Mouse (Mus musculus) lung, embryonic 16.5 days (tissue): ENCODE measurements around the gene Gm10073. TPM values are rescaled to one million over a fixed set of nuclear protein-coding genes. Genes with fewer than 3 reads are reported as not detected.

ENCODE experiments used
- ATAC-seq: fragments of 200-750 bp; cut with Nextera tagmentation; 2 replicates; pipeline ENCODE4 v1.8.0; 2017; ENCODE audit warnings: low read depth, mild to moderate bottlenecking, moderate library complexity
- H3K27ac ChIP-seq: fragments of 300-500 bp; sonication (generic); 2 replicates; pipeline ENCODE4 v1.5.1; 2014; ENCODE audit warnings: mild to moderate bottlenecking, control low read depth, low read length
- H3K27me3 ChIP-seq: fragments of 300-500 bp; sonication (generic); 2 replicates; pipeline ENCODE4 v1.6.1; 2014; ENCODE audit warnings: low read depth, low read length, mixed read lengths; ENCODE audit not compliant: control insufficient read depth, insufficient read depth
- H3K36me3 ChIP-seq: fragments of 300-500 bp; sonication (generic); 2 replicates; pipeline ENCODE4 v1.6.1; 2014; ENCODE audit warnings: low read length; ENCODE audit not compliant: control insufficient read depth, insufficient read depth
- H3K4me1 ChIP-seq: fragments of 300-500 bp; sonication (generic); replicated peaks from 2 replicates; pipeline ENCODE4 v1.6.1; 2014; ENCODE audit warnings: low read length, mixed read lengths; ENCODE audit not compliant: control insufficient read depth, insufficient read depth
- H3K4me2 ChIP-seq: fragments of 300-500 bp; sonication (generic); 2 replicates; pipeline ENCODE4 v1.6.1; 2014; ENCODE audit warnings: low read depth, low read length, control low read depth
- H3K4me3 ChIP-seq: fragments of 300-500 bp; sonication (generic); 2 replicates; pipeline ENCODE4 v1.5.1; 2014; ENCODE audit warnings: mild to moderate bottlenecking, low read length, control low read depth
- H3K9ac ChIP-seq: fragments of 300-500 bp; sonication (generic); 2 replicates; pipeline ENCODE4 v1.6.1; 2014; ENCODE audit warnings: low read length, control low read depth
- H3K9me3 ChIP-seq: fragments of 300-500 bp; sonication (generic); 2 replicates; pipeline ENCODE4 v1.6.1; 2016; ENCODE audit warnings: low read length; ENCODE audit not compliant: control insufficient read depth
- WGBS: fragments of 180-500 bp; shearing (Covaris S2); extraction: QIAGEN DNeasy Blood & Tissue Kit; methylation state at CpG from one replicate; pipeline ENCODE4 v1.1.7; 2014; 5-methylcytosine and 5-hydroxymethylcytosine counted together
- polyA plus RNA-seq: library from polyadenylated mRNA; unstranded; fragments of >200 nt; fragmentation: Nextera tagmentation; extraction: Ambion mirVana; gene quantifications from 2 replicates; pipeline ENCODE4 v1.2.1, GENCODE M21; 2015

Gene Gm10073
- polyA plus RNA-seq, 1 experiment from 2014 or later, result 10.5 TPM

GRCm38 (mm10) chr8:106545149-106545548, 28.1 kb downstream of the Gm10073 start:
- WGBS, result 75% methylated on average over 2 of the region's 2 CpGs
- Histone ChIP-seq H3K9me3 (no peaks in the 10 kb centered on the region), H3K36me3 (no peaks in the 10 kb centered on the region; the same call in 1 of the 2 replicates), H3K9ac (no peak overlapping the region), H3K4me3 (no peak overlapping the region), H3K4me2 (no peak overlapping the region), H3K27ac (no peak overlapping the region), H3K4me1 (no peaks in the 10 kb centered on the region), H3K27me3 (no peaks in the 10 kb centered on the region)
- no peak for ATAC-seq

- no peaks in the 10 kb centered on the region; the same call in 1 of the 2 replicates for H3K36me3 ChIP-seq
Measured at GRCm38 (mm10) chr8:106543043-106543442, 30.2 kb downstream of the Gm10073 start.

GRCm38 (mm10) chr8:106541002-106541401, 32.3 kb downstream of the Gm10073 start:
- no peaks in the 10 kb centered on the region for H3K4me1 ChIP-seq
- ATAC-seq, result no peak
- H3K36me3 ChIP-seq, result no peaks in the 10 kb centered on the region; the same call in 1 of the 2 replicates
- WGBS, result 66% methylated on average over 11 of the region's 11 CpGs
- no peaks in the 10 kb centered on the region for H3K9me3 ChIP-seq
- no peak overlapping the region for H3K27ac ChIP-seq
- H3K27me3 ChIP-seq, result no peaks in the 10 kb centered on the region
- H3K4me3 ChIP-seq, result no peak overlapping the region
- no peak overlapping the region for H3K4me2 ChIP-seq
- H3K9ac ChIP-seq, result no peak overlapping the region

More at GRCm38 (mm10) chr8:106543043-106543442, 30.2 kb downstream of the Gm10073 start:
- Histone ChIP-seq H3K9ac (no peak overlapping the region), H3K4me1 (no peaks in the 10 kb centered on the region), H3K27ac (no peak overlapping the region), H3K4me3 (no peak overlapping the region), H3K9me3 (no peaks in the 10 kb centered on the region), H3K4me2 (no peak overlapping the region), H3K27me3 (no peaks in the 10 kb centered on the region)
- WGBS, result 76% methylated on average over 8 of the region's 8 CpGs
- ATAC-seq, result no peak

- WGBS, result 60% methylated on average over 5 of the region's 5 CpGs
- Histone ChIP-seq H3K4me3 (no peak overlapping the region), H3K36me3 (no peaks in the 10 kb centered on the region; the same call in 1 of the 2 replicates), H3K9me3 (no peaks in the 10 kb centered on the region), H3K27me3 (no peaks in the 10 kb centered on the region), H3K4me2 (no peak overlapping the region), H3K4me1 (no peaks in the 10 kb centered on the region), H3K9ac (no peak overlapping the region), H3K27ac (no peak overlapping the region)
- ATAC-seq, result no peak
Measured at GRCm38 (mm10) chr8:106539193-106539592, 34.1 kb downstream of the Gm10073 start.

- H3K9ac ChIP-seq, result no peak overlapping the region
- ATAC-seq, result 0 out of 2 replicates have a peak, but pooled peaks have one; percentile 5
- 73% methylated on average over 4 of the region's 4 CpGs for WGBS
- H3K4me2 ChIP-seq, result no peak overlapping the region
- H3K4me3 ChIP-seq, result no peak overlapping the region
- no peaks in the 10 kb centered on the region for H3K9me3 ChIP-seq
- no peaks in the 10 kb centered on the region for H3K36me3 ChIP-seq
- no peaks in the 10 kb centered on the region for H3K27me3 ChIP-seq
- no peaks in the 10 kb centered on the region for H3K4me1 ChIP-seq
- no peak overlapping the region for H3K27ac ChIP-seq
Measured at GRCm38 (mm10) chr8:106535448-106535847, 37.8 kb downstream of the Gm10073 start.

GRCm38 (mm10) chr8:106534449-106534848, 38.8 kb downstream of the Gm10073 start:
- H3K4me2 ChIP-seq, result no peak overlapping the region
- H3K9me3 ChIP-seq, result no peaks in the 10 kb centered on the region
- ATAC-seq, result no peak
- no peaks in the 10 kb centered on the region for H3K27me3 ChIP-seq
- no peak overlapping the region for H3K4me3 ChIP-seq
- WGBS, result 37% methylated on average over 6 of the region's 6 CpGs
- no peak overlapping the region for H3K27ac ChIP-seq
- H3K36me3 ChIP-seq, result no peaks in the 10 kb centered on the region
- H3K9ac ChIP-seq, result no peak overlapping the region
- no peaks in the 10 kb centered on the region for H3K4me1 ChIP-seq

- WGBS, result 74% methylated on average over 7 of the region's 7 CpGs
- no peaks in the 10 kb centered on the region for H3K4me1 ChIP-seq
- H3K9ac ChIP-seq, result no peak overlapping the region
- H3K9me3 ChIP-seq, result no peaks in the 10 kb centered on the region
- no peaks in the 10 kb centered on the region for H3K27me3 ChIP-seq
- no peak overlapping the region for H3K27ac ChIP-seq
- no peak overlapping the region for H3K4me2 ChIP-seq
- H3K4me3 ChIP-seq, result no peak overlapping the region
- ATAC-seq, result no peak
- H3K36me3 ChIP-seq, result no peaks in the 10 kb centered on the region
Measured at GRCm38 (mm10) chr8:106533709-106534108, 39.6 kb downstream of the Gm10073 start.

- Histone ChIP-seq H3K36me3 (no peaks in the 10 kb centered on the region), H3K9ac (no peak overlapping the region), H3K4me2 (no peak overlapping the region), H3K4me1 (no peaks in the 10 kb centered on the region), H3K27ac (no peak overlapping the region), H3K4me3 (no peak overlapping the region), H3K9me3 (no peaks in the 10 kb centered on the region), H3K27me3 (no peaks in the 10 kb centered on the region)
- no peak for ATAC-seq
- 74% methylated on average over 4 of the region's 4 CpGs for WGBS
Measured at GRCm38 (mm10) chr8:106530566-106530965, 42.7 kb downstream of the Gm10073 start.

- 90% methylated on average over 10 of the region's 10 CpGs for WGBS
- Histone ChIP-seq H3K4me2 (no peak overlapping the region), H3K27me3 (no peaks in the 10 kb centered on the region), H3K4me3 (no peak overlapping the region), H3K9ac (no peak overlapping the region), H3K27ac (no peak overlapping the region), H3K4me1 (no peaks in the 10 kb centered on the region), H3K9me3 (no peaks in the 10 kb centered on the region), H3K36me3 (no peaks in the 10 kb centered on the region)
- ATAC-seq, result no peak
Measured at GRCm38 (mm10) chr8:106529885-106530482, 43.3 kb downstream of the Gm10073 start.
